Mouse (Mus musculus): ENCODE data around the gene Dmrtc2.
"Not testable (repeated sequence)": the region's sequence is repeated elsewhere in the genome, so short reads cannot be mapped to it uniquely, and the experiment has no call there.

Gene Dmrtc2

GRCm38 (mm10) chr7:24869080-24869479, 777 bp upstream of the Dmrtc2 start:
- DNase-seq (ENCODE audit: extremely low spot score, low spot score): no peak

DNA sequence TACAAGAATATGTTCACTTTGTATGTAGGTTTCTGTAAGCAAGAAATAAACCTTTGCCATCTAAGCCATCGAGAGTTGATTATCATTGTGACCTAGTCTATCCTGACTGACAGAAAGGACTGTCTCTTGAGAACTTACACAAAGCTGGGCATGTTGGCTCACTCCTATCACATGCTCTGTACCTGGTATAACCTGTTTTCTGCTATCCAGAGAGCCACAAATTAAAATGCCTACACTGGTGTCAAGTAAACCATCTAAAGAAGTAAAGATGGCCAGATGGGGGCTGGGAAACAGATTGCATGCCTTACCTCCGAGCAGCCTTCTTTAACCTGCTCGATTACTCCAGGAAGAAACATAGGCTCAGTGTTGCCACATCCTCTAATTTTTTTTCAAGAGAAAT, 7.7 kb downstream of the Dmrtc2 start:
- no peak for DNase-seq (ENCODE audit: extremely low spot score, low spot score)

GRCm38 (mm10) chr7:24879620-24880019, 9.8 kb downstream of the Dmrtc2 start:
- DNase-seq (ENCODE audit: extremely low spot score, low spot score): no peak

GRCm38 (mm10) chr7:24882416-24883199, 12.8 kb downstream of the Dmrtc2 start:
- DNase-seq (ENCODE audit: extremely low spot score, low spot score): no peak

DNA sequence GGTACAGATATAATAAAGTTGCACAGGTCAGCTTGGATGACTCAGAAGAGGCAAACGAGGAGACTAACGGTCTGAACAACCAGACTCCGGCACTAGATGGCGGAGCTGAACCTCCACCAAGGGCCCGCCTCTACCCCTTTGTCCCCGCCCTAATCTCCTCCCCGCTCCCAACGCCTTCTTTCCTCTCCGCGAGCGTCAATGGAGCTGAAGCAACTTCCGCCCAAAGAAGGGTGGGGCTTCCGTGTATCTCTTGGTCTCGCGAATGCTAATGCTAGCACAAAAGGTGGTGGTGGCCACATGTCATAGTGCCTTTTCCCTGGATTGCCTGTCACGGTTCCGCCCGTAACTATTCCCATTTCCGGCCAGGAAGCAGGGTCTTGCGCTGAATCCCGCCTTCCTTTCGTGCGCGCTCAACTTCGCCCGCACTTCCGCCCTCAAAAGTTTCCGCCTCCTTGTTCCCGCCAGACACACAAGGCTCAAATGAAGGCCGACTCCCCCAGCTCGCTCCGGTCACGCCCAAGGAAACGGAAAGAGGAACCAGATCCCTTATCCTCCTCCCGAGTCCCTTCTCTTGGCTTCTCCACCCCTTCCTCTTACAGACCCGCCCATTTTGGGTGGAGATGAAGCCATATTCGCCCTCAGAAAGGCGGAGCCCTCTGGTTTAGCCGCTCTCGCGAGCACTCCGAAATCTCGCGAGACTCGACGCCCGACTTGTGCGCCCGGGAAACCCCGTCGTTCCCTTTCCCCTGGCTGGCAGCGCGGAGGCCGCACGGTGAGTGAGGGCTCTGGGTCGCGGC, 14.2 kb downstream of the Dmrtc2 start, which contains the start of gene Rps19:
Rps19 (plus strand) TSS at position 476 of the 797 bp plus-strand sequence.
- peak; percentile 98 for DNase-seq (ENCODE audit: extremely low spot score, low spot score)

GRCm38 (mm10) chr7:24884693-24885291, 14.9 kb downstream of the Dmrtc2 start:
- no peak for DNase-seq (ENCODE audit: extremely low spot score, low spot score)

DNA sequence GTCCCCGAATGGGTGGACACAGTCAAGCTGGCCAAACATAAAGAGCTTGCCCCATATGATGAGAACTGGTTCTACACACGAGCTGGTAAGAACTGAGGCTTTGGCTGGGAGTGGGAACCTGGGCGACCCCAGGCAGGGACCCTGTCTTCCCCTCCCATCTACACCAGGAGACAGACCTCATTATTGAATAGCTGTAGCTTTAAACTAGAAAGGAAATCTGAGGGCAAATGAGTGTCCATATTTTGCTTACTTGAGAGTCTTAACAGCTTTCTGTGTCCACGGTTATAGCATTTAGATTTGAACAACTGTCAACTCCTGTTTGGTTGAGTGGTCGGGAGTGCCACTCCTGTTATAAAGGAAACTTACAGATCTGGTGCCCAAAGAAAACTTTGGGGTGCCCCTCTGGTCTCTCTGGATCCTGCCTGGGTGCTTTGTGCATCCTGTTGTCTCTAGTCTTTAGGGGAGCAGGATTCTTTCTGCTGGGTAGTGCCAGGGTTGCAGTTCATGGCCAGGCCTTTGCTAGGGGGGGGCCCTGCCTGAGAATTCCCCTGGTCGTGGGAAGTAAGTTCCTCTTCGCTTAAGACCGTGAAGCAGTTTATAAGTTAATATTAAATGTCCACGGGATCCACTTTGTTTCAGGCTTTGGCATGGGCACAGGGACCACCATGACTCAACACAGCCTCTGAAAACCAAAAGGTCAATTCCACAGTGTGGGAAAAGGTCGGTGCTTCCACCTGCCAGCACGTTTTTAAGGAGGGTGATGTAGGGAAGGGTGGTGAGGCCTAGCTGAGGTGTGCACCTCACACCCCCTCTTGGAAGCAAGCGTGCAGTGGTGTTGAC, 15.8 kb downstream of the Dmrtc2 start:
- no peak for DNase-seq (ENCODE audit: extremely low spot score, low spot score)

DNA sequence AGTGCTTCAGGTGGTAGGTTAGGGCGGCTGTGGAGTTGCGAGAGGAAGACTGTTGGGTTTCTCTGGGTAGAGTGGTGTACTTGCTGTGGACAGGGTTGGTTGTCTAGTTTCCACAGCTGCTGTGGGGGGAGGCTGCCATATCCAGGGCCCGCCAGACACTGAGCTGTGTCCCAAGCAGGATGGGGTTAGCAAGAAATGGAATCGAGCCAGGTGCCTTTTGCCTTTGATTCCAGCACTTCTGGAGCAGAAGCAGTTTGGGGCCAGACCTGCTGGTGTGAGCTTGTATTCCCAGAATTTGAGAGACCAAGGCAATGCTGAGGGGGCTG, 16.4 kb downstream of the Dmrtc2 start:
- no peak for DNase-seq (ENCODE audit: extremely low spot score, low spot score)

DNA sequence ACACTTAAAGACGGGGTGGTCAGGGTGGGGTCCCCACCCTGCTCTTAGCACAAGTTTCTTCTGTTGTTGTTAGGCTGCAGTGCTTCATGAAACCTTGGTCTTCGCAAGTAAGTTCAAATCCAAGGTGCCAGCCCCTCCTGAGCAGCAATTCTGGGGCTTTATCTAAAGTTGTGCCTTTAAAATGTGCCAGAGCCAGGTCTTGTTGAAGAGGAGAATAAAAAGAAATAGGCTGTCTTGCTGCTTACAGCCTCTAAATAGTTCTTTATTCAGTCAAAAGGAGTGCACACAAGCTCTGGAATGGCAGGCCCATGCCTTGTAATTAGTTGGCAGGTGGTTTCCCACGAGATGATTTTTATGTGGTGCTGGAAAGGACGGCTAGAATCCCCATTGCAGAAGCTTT, 17.2 kb downstream of the Dmrtc2 start:
- DNase-seq (ENCODE audit: extremely low spot score, low spot score): no peak

- DNase-seq (ENCODE audit: extremely low spot score, low spot score): no peak
These were observed 19.8 kb downstream of the Dmrtc2 start for GRCm38 (mm10) chr7:24889431-24890220.

- DNase-seq (ENCODE audit: extremely low spot score, low spot score): peak; percentile 79
These were observed 20.7 kb downstream of the Dmrtc2 start for GRCm38 (mm10) chr7:24890281-24891216.

- DNase-seq (ENCODE audit: extremely low spot score, low spot score): no peak
These were observed 21.6 kb downstream of the Dmrtc2 start for GRCm38 (mm10) chr7:24891241-24892124.

DNA sequence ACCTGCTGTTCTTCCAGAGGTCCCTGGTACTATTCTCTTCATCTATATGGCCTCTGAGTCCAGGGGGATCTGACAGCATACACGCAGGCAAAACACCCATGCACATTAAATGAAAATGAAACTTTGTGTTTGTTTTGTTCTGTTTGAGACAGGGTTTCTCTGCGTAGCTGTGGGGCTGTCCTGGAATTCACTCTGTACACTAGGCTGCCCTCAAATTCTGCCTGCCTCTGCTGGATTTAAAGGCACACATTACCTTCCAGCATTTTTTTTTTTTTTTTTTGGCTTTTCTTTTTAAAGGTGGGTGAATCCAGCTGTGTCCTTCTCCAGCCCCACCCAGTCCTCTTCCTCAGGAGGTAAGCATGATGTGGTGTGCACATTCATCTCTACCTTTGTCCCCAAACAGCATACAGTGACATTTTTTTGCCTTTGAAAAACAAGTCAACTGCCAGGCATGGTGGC, 22.3 kb downstream of the Dmrtc2 start:
- no peak for DNase-seq (ENCODE audit: extremely low spot score, low spot score)

DNA sequence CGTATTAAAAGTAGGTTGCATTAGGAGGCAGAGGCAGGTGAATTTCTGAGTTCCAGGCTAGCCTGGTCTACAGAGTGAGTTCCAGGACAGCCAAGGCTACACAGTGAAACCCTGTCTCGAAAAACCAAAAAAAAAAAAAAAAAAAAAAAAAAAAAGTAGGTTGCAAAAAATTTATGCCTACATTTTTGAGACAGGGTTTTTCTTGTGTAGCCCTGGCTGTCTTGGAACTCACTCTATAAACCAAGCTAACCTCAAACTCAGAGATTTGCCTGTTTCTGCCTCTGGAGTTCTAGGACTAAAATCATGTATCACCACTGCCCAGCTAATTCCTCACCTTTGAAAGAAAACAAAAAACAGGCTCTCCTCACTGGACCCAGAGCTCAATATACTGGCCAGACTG, 25.9 kb downstream of the Dmrtc2 start:
- DNase-seq (ENCODE audit: extremely low spot score, low spot score): not testable (repeated sequence)

- DNase-seq (ENCODE audit: extremely low spot score, low spot score): no peak
These were observed 26.4 kb downstream of the Dmrtc2 start for GRCm38 (mm10) chr7:24896269-24896668.

DNA sequence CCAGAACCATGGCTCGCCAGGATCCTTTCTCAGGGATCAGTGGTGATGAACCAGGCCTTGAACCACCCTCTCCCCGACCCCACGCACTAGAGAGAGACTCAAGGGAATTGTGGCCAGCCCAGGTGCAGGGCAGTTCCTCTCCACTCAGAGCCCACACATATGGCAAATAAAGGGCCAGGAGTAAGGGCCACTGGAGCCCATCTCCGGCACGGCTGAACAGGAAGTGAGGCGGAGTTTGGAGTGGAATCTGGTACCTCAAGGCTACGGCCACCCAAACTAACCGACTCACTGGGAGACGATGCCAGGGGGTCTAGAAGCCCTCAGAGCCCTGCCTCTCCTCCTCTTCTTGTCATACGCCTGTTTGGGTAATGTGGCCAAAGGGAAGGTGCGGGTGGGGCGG, 27.4 kb downstream of the Dmrtc2 start, which contains the start of gene Cd79a:
Cd79a (plus strand) TSS at position 158 of the 400 bp plus-strand sequence.
- DNase-seq (ENCODE audit: extremely low spot score, low spot score): no peak

GRCm38 (mm10) chr7:24897959-24898358, 28.1 kb downstream of the Dmrtc2 start:
- DNase-seq (ENCODE audit: extremely low spot score, low spot score): no peak

GRCm38 (mm10) chr7:24901114-24901513, 31.3 kb downstream of the Dmrtc2 start:
- no peak for DNase-seq (ENCODE audit: extremely low spot score, low spot score)

Data from neural tube, embryonic 10.5 days (tissue).